Mouse (Mus musculus) erythroblast, adult 5-6 weeks (primary cell): Measurements from ENCODE around the gene Nrcam. TPM values are rescaled to one million over a fixed set of nuclear protein-coding genes. Genes with fewer than 3 reads are reported as not detected.

ENCODE experiments used
- ATAC-seq: replicated peaks from 2 replicates; pipeline ENCODE4 v1.8.0; 2016; ENCODE audit warnings: moderate number of reproducible peaks, mild to moderate bottlenecking, moderate TSS enrichment, inconsistent platforms; ENCODE audit not compliant: poor library complexity, low FRiP score, severe bottlenecking
- total RNA-seq, 2 experiments: library from RNA; stranded (forward) in 1 of 2; stranded (reverse) in 1 of 2; fragments of 150-400 nt in 1 of 2; fragments of 200-764, 138-1000 nt in 1 of 2; gene quantifications; 2 replicates each; pipeline versions ENCODE4 v1.2.3 to v1.2.4; 2015 to 2017; ENCODE audit warnings: low replicate concordance in 2 of 2

Gene Nrcam
- total RNA-seq, 2 experiments from 2014 or later = 0.43 TPM; not detected in 1

DNA sequence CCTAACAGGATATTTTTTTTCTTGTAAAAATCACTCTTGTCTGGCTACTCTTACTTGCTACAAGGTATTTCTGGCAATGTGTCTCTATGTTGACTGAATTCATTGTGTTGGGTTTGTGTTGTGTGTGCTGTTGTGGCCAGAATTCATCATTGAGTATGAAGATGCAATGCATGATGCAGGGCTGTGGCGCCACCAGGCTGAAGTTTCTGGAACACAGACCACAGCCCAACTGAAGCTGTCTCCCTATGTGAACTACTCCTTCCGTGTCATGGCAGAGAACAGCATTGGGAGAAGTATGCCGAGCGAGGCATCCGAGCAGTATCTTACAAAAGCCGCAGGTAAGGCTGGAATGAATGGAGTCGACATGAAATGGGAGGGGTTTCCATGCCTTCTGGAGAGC, 241.4 kb downstream of the Nrcam start:
- ATAC-seq = no peak

DNA sequence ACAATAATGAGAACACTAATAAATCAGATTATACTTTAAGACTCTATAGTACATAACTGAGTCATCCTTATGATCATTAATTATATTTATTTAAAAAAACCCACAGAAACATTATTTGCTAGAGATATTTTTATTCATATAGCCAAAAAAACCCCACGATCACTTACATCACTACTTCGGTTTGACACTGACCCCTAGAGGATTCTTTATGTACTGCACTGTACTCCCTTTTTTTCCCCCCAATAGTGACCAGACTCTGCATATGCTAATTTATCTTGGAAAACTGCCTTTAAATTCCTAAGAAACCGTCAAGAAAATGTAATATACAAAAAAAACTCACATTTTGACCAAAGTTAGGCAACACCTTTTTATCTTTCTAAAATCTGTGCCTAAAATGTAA, 244.0 kb downstream of the Nrcam start:
- no peak for ATAC-seq

DNA sequence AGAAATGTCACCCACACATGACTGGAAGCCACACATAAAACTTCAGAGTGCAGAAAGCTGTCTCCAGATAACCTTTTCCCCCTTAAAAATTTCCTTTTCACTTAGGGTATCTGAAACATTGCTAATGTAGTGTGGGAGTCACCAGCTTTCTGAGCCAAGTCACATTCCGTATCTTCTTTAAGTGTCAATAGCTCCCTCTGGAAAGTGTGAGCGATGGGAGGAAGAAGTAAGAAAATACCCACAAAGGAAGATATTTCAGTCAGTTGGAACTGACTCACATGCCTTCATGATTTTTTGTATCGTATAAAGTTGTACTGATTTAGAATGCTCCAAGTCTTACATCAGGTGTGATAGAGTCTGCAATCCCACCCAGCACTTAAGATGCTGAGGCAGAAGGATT, 245.5 kb downstream of the Nrcam start:
- no peak for ATAC-seq

DNA sequence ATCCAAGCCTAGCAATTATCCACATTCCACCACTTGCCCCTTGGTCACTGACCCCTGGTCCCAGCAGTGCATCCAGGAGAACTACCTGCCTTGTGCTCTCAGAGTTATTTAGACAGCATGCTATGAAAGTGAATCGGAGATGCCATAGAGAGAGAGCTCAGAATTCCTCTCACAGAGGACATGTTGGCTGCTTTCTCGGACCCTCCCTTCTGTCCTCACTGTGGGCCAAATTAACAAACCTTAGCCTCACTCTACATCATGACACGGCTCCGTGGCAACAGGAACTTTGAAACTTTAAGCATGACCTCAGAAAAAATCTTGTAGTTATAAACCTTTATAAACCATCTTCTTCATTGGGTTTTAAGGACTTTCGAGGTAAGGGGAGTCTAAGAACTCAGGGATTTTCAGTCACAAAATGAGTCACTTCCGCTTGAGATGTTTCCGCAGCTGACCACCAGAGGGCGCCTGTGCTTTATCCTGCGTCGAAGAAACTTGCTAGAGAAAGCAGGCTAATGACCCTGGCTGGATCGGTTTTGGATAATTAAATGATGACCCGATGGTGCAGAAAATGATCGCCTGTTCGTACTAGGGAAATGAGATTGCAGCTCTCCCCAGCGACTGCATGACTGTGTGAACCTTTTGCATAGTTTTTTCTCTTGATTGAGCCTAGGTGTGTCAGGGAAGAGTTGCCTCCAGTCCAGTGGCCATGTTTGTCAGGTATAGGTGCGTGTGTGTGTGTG, 272.9 kb downstream of the Nrcam start:
- no peak for ATAC-seq

- no peak for ATAC-seq
Measured at GRCm38 (mm10) chr12:44602269-44602957, 273.7 kb downstream of the Nrcam start.

DNA sequence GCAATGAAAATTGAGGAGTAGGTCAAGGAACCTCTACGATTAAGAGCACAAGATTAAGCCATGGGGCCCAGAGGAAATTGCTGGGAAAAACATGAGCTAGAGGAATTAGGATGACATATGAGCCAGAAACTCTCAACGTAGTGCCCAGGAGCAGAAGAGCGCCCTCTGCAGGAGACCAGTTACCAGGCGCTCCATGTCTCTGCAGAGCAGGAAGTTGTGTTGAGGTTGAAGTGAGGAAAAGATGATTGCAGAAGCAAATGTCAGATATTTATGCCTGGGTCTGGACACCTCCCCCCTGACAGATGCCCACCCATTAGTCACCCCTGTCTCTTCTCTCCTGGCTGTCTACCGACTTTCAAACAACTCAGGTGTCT, 274.3 kb downstream of the Nrcam start:
- no peak for ATAC-seq

DNA sequence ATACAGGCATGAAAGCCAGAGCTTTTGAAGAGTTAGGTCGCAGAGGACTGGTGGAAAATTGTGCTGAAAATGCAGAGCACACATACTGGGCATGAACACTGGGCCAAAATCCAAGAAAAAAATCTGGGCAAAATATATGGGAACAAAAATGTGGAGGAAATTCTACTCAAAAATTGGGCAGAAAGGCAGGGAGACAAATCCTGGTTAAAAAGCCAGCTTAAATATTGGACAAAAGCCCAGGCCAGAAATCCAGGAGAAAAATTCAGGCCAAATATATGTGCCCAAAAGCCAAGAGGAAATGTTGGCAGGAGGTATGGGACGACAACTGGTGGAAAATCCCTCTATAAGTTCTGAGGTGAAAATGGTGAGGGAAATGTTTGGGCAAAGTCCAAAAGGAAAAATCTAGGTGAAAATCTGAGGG, 288.3 kb downstream of the Nrcam start:
- no peak for ATAC-seq

GRCm38 (mm10) chr12:44617488-44617887, 288.8 kb downstream of the Nrcam start:
- ATAC-seq = no peak

- ATAC-seq = no peak
Measured at GRCm38 (mm10) chr12:44639341-44639921, 310.7 kb downstream of the Nrcam start.

- ATAC-seq = no peak
Measured at GRCm38 (mm10) chr12:44640579-44640978, 311.9 kb downstream of the Nrcam start.

Other genes starting within 250 kb of the Nrcam start
- gene Dnajb9, start 118.6 kb upstream of the Nrcam start, total RNA-seq (2015; ENCODE audit: low replicate concordance) = 26.3 and 30.9 TPM in 2 replicates
- 9.6 and 11.9 TPM in 2 replicates for gene Dnajb9, start 118.6 kb upstream of the Nrcam start, total RNA-seq (2017; ENCODE audit: low replicate concordance)
- 89.2 and 118 TPM in 2 replicates for gene Pnpla8, start 107.5 kb upstream of the Nrcam start, total RNA-seq (2015; ENCODE audit: low replicate concordance)
- 97.7 and 114 TPM in 2 replicates for gene Pnpla8, start 107.5 kb upstream of the Nrcam start, total RNA-seq (2017; ENCODE audit: low replicate concordance)